Mouse (Mus musculus) heart, embryonic 10.5 days (tissue): ENCODE measurements around the gene Cdk5. TPM values are rescaled to one million over a fixed set of nuclear protein-coding genes. Genes with fewer than 3 reads are reported as not detected.

Experiments
- DNase-seq: peaks from one replicate; pipeline ENCODE4 v3.0.0-alpha.2; 2017; ENCODE audit warnings: low spot score
- H3K27ac ChIP-seq: fragments of 300-500 bp; sonication (generic); 2 replicates; pipeline ENCODE4 v1.5.1; 2016; ENCODE audit warnings: mild to moderate bottlenecking
- H3K27me3 ChIP-seq: fragments of 300-500 bp; sonication (generic); 2 replicates; pipeline ENCODE4 v1.6.1; 2016; ENCODE audit warnings: mild to moderate bottlenecking; ENCODE audit not compliant: poor library complexity, insufficient read depth, severe bottlenecking
- H3K36me3 ChIP-seq: fragments of 300-500 bp; sonication (generic); 2 replicates; pipeline ENCODE4 v1.6.1; 2016; ENCODE audit warnings: mild to moderate bottlenecking, moderate library complexity
- H3K4me1 ChIP-seq: fragments of 300-500 bp; sonication (generic); 2 replicates; pipeline ENCODE4 v1.6.1; 2016; ENCODE audit warnings: mild to moderate bottlenecking
- H3K4me3 ChIP-seq: fragments of 300-500 bp; sonication (generic); 2 replicates; pipeline ENCODE4 v1.5.1; 2016; ENCODE audit warnings: mild to moderate bottlenecking, moderate library complexity
- H3K9me3 ChIP-seq: fragments of 300-500 bp; sonication (generic); 2 replicates; pipeline ENCODE4 v1.6.1; 2016; ENCODE audit warnings: mild to moderate bottlenecking, moderate library complexity
- WGBS: fragments of 180-500 bp; shearing (Covaris S2); methylation state at CpG from one replicate; pipeline ENCODE4 v1.1.7; 2016; 5-methylcytosine and 5-hydroxymethylcytosine counted together
- polyA plus RNA-seq: library from polyadenylated mRNA; unstranded; fragments of >200 nt; fragmentation: Nextera tagmentation; extraction: Ambion mirVana; gene quantifications from 2 replicates; pipeline ENCODE4 v1.2.1, GENCODE M21; 2016

The Cdk5 gene
- polyA plus RNA-seq, 1 experiment from 2014 or later: 37.4 TPM

- Histone ChIP-seq H3K4me1 (peaks cover 28% of the 10 kb centered on the region), H3K27ac (no peak overlapping the region), H3K27me3 (0 out of 2 replicates have a peak, but pooled peaks cover 4% of the 10 kb centered on the region), H3K9me3 (no peaks in the 10 kb centered on the region), H3K36me3 (peaks cover 17% of the 10 kb centered on the region), H3K4me3 (no peak overlapping the region)
- DNase-seq: no peak
- 80% methylated on average over 7 of the region's 7 CpGs for WGBS
These were observed 48.5 kb downstream of the Cdk5 start for GRCm38 (mm10) chr5:24374666-24375328.

DNA sequence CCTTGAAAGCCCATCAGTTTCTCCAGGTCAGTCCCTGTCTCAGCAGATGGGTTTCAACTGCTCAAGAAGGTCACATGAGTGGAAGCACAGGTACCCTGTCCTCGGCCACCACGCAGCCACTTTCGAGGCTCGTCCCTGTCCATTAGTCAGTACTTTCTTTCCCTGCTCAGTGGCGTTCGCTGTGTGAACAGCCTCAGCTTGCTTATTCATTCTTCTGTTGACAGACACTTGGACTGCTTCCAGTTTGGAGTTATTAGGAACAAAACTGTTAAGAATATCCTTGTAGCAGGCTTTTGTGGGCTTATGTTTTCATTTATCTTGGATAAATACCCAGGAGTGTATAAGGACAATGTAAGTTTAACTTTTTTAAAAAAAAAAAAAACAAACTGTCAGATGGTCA is 49.1 kb downstream of the Cdk5 start:
- H3K4me3 ChIP-seq: no peak overlapping the region
- no peaks in the 10 kb centered on the region for H3K9me3 ChIP-seq
- no peak for DNase-seq
- H3K27ac ChIP-seq: no peak overlapping the region
- WGBS: 56% methylated on average over 6 of the region's 6 CpGs
- peaks cover 19% of the 10 kb centered on the region for H3K36me3 ChIP-seq
- peaks cover 24% of the 10 kb centered on the region for H3K4me1 ChIP-seq
- 0 out of 2 replicates have a peak, but pooled peaks cover 4% of the 10 kb centered on the region for H3K27me3 ChIP-seq

- Histone ChIP-seq H3K27me3 (0 out of 2 replicates have a peak, but pooled peaks cover 4% of the 10 kb centered on the region), H3K27ac (no peak overlapping the region), H3K4me3 (no peak overlapping the region), H3K4me1 (peaks cover 23% of the 10 kb centered on the region), H3K36me3 (peaks cover 19% of the 10 kb centered on the region), H3K9me3 (no peaks in the 10 kb centered on the region)
- WGBS: 80% methylated on average over 5 of the region's 5 CpGs
- no peak for DNase-seq
These were observed 49.5 kb downstream of the Cdk5 start for GRCm38 (mm10) chr5:24373807-24374206.

DNA sequence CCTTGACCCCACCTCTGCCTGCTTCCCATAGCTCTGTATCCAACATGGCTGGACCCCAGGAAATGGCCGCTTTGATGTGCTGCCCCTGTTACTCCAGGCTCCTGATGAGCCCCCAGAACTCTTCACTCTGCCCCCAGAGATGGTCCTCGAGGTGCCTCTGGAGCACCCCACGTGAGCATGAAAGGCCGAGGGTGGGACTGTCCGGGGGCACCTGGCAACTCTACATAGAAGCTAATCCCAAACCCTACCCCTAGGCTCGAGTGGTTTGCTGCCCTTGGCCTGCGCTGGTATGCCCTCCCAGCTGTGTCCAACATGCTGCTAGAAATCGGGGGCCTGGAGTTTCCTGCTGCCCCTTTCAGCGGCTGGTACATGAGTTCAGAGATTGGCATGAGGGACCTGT is 53.6 kb downstream of the Cdk5 start:
- Histone ChIP-seq H3K4me1 (peaks cover 48% of the 10 kb centered on the region), H3K27me3 (no peaks in the 10 kb centered on the region), H3K36me3 (peaks cover 17% of the 10 kb centered on the region), H3K9me3 (no peaks in the 10 kb centered on the region), H3K4me3 (no peak overlapping the region), H3K27ac (no peak overlapping the region)
- DNase-seq: no peak
- 85% methylated on average over 9 of the region's 9 CpGs for WGBS

Other genes starting within 250 kb of the Cdk5 start
- 28.8 and 32.2 TPM in 2 replicates for gene Kcnh2, start 71.9 kb downstream of the Cdk5 start, polyA plus RNA-seq
- 23.2 and 40.8 TPM in 2 replicates for gene Nos3, start 58.7 kb downstream of the Cdk5 start, polyA plus RNA-seq
- gene Atg9b, start 31.4 kb downstream of the Cdk5 start, polyA plus RNA-seq: 1.2 and 2.3 TPM in 2 replicates
- gene Abcb8, start 29.9 kb downstream of the Cdk5 start, polyA plus RNA-seq: 62.7 and 81.3 TPM in 2 replicates
- gene Asic3, start 10.1 kb downstream of the Cdk5 start, polyA plus RNA-seq: 0.11 TPM in 1 of 2 replicates, not detected in the other
- 33.2 and 36.0 TPM in 2 replicates for gene Slc4a2, start 307 bp upstream of the Cdk5 start, polyA plus RNA-seq
- gene Fastk, start 21.8 kb upstream of the Cdk5 start, polyA plus RNA-seq: 156 and 197 TPM in 2 replicates
- 21.3 and 22.3 TPM in 2 replicates for gene Tmub1, start 24.3 kb upstream of the Cdk5 start, polyA plus RNA-seq
- gene Agap3, start 28.6 kb upstream of the Cdk5 start, polyA plus RNA-seq: 20.1 and 30.1 TPM in 2 replicates
- 0.06 TPM in 1 of 2 replicates, not detected in the other for gene Gbx1, start 103.7 kb upstream of the Cdk5 start, polyA plus RNA-seq
- 1.6 and 3.3 TPM in 2 replicates for gene Asb10, start 117.4 kb upstream of the Cdk5 start, polyA plus RNA-seq
- 0.06 and 0.09 TPM in 2 replicates for gene 4931409K22Rik, start 133.3 kb upstream of the Cdk5 start, polyA plus RNA-seq
- gene Abcf2, start 153.9 kb upstream of the Cdk5 start, polyA plus RNA-seq: 107 and 126 TPM in 2 replicates
- 19.1 and 22.8 TPM in 2 replicates for gene Chpf2, start 163.2 kb upstream of the Cdk5 start, polyA plus RNA-seq
- gene Smarcd3, start 200.9 kb upstream of the Cdk5 start, polyA plus RNA-seq: 73.7 and 92.1 TPM in 2 replicates